Mouse (Mus musculus): ENCODE data around the gene Zdhhc24.

Zdhhc24 gene

DNA sequence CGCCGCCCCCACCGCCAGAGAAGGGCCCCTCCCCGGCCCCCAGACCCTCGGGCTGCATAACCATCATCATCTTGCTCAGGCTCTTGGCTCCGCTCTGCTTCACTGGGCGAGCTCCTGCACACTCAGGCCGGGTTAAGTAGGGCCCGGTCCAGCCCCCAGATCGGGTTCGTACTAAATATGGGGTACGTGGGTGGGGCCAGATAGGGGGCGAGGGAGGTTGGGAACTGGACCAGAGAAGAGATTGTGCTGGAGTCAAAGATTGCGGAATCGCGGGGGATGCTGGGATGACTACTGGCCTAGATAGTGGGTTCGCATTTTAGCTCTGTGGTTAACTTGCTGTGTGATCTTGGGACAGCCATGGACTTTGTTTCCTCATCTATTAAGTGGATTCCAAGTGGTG, 683 bp upstream of the Zdhhc24 start, which contains the start of gene Actn3:
Gene Actn3 (minus strand): TSS at position 125 of the 400 bp plus-strand sequence.
- no peak for DNase-seq (ENCODE audit: low spot score in 2 of 2)

DNA sequence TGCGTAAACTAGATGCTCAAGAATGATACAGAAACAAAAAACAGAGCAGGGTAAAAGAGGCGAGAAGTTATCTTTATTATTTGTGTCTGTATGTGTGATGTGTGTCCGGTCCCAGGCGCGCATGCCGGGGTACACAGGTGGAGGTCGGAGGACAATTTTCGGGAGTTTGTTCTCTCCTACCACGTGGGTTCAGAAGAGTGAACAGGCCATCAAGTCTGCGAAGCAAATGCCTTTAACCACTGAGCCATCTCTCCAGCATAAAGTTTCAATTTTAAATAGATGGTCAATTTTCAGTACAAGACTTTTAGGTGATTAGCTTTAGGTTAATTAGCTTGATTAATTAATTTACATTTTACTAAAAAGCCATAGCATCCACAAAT, 846 bp downstream of the Zdhhc24 start:
- no peak for DNase-seq (ENCODE audit: low spot score in 2 of 2)

DNA sequence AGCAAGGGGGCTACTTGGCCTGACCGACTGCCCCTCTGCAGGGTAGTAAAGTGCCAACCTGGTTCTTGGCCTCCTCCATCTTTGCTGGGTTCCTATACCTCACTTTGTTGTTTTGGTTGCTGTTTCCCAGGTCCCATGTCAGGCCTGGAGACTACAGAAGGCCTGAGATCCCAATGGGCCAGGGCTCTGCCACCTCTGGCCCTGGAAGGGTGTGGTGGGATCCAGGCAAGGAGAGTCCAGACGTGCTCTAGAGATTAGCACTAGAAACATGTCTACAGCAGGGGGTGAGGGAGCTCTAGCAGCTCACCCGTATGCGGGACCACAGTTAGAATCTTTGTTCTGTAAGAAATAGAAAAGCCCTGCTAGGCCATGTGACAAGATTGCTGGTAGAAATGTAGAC, 5.5 kb downstream of the Zdhhc24 start:
- no peak for DNase-seq (ENCODE audit: low spot score in 2 of 2)

DNA sequence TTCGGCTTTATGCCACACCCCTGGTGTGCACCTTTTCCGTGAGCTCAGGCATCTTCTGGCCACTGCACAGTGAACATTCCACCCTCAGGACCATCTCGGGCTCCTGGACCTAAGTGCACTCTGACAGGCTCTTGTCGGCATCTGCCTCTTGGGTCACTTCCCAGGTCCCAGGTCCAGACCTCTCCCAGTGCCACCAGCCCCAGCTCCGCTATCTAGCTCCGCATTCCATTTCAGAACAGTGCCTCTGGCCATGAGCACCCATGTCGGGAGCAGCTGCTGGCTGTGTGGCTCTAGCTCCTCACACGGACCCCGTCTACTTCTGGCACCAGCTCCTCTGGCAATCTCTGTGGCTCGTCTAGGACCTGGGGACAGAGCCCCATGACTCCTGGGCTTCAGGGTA, 11.3 kb downstream of the Zdhhc24 start:
- DNase-seq (ENCODE audit: low spot score in 2 of 2): no peak

DNA sequence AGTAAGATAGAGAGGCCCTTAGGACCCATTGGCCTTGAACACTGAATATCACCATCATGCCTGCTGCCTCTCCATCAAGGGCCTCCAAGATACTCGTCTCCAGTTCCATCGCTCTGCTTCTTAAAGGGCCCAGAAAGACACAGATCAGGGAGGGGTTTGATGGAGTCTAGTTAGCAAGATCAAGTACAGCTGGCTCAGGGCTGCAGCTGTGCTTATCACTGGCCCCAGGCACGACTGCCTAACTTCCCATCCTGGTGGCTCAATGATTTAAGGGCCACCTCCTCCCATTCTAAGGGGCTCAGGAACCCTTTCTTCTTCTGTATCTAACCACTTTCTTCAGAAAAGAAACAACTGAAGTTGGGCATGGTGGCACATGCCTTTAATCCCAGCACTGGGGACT, 13.3 kb downstream of the Zdhhc24 start:
- peak; percentile 30 to 31 for DNase-seq (ENCODE audit: low spot score in 2 of 2)

DNA sequence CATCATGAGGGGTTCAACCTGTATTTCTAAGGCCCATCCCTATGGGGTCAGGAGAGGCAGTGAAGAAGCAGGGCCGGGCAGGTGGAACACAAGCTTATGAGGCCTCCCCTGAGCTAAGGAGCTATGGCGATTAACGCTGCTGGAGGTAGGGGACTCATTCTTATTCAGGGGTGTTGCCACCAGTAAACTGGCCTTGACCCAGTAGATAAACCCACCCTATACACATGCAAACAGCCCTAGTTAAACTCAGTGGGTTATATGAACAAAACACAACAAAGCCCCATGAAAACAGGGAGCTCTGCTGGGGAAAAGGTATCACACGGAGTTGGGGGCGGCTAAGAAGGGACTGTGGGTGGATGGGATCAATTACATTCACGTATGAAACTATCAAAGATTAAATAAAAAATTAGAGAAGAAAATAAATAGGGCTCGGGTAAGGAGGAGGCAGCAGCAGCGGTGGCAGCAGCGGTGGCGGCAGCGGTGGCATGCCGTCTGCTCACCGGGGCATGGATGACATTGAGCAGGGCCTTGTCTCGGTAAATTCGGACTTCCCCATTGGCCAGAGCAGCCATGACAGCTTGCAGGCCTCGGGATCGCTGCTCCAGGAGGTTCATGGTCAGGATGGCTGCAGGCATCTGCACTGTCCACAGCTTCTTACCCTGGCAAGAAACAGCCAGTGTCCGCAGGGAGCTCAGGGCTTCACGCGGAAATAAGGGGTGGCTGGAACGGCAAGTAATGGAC, 18.5 kb downstream of the Zdhhc24 start:
- no peak for DNase-seq (ENCODE audit: low spot score in 2 of 2)

DNA sequence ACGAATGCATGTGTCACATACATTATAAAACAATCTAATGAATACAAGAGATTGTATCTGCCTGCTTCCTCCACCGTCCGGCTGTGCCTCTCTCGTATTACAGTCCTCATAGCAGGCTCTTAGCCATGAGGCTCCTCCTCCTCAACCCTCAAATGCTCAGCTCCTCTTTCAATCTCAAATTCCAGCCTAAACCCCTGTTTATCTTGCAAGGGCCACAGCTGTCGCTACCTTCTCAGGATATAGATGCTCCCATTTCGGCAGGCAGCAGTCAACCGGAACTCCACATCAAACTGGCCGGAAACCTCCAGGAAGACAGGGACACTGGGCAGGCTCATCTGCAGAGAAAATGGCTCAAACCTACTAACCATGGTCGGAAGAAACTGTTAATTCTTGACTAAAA, 20.5 kb downstream of the Zdhhc24 start:
- DNase-seq (ENCODE audit: low spot score in 2 of 2): no peak

DNA sequence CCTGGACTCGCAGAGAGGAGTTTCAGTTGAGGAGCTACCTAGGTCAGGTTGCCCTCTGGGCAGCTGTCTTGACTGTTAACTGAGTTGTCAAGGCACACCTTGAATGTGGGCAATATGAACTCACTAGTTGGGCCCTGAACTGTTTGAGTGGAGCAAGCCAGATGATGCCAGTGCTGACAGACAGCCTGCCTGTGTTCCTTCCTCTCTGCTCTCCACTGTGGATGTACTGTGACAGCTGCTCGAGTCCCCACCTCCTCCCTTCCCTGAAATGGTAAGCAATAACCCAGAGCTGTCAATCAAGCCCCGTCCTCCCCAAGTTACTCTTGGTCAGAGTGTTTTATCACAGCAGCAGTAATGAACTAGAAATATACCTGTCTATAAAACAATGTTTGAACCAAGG, 21.4 kb downstream of the Zdhhc24 start:
- no peak for DNase-seq (ENCODE audit: low spot score in 2 of 2)

DNA sequence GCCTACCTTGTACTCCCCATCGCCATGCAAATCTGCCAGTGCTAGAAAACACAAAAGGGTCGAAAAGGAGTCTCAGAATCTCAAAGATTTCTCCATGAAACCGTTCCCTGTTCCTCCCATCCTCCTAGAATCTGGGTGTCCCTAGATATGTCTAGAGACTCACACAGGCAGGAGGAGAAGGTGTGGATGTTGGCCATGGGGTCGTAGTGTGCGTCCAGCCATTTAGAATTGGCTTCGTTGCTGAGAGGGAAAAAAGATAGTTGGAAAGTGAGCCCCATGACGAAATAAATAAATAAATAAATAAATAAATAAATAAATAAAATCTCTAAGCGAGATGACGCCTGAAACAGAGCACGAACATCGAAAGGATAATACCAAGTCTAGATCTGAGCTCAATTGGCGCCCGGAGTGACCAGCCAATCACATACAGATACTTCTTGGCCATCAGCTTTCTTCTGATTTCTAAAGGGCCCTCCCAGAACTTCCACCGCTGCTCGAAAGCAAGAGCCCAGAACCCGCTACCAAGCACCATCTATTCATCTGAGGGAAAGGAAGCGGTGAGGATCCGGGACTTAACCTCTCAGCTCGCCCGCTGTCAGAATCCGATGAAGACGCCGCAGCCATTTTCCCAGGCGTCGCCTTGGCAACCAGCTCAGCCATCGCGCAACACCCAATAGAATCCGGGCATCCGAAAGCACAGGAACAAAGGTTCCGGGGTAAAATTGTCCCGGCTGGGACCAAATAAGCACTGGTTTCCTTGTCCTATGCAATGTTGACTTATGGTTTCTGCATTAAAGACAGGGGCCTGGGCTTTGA, 27.7 kb downstream of the Zdhhc24 start, which contains the start of gene Bbs1:
Gene Bbs1 (minus strand): TSS at position 650 of the 816 bp plus-strand sequence.
- peak; percentile 52 to 68 for DNase-seq (ENCODE audit: low spot score in 2 of 2)

DNA sequence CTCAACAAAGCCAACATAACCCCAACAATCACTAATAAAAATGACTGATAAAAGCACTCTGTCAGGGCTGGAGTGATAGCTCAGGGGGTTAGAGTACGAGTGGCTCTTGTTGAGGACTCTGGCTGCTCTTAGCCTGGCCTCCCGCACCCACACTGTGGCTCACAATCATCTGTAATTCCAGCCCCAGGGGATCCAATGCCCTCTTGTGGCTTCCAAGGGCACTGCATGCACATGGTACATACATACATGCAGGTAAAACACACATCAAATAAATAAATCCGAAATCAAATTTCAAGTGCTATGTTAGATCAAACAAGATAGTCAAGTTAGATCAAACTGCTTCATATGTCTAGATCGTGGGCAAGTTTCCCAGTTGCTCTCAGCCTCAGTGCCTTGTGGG, 29.6 kb downstream of the Zdhhc24 start:
- peak in 1 of 2 experiments; percentile 16 for DNase-seq (ENCODE audit: low spot score in 2 of 2)

DNA sequence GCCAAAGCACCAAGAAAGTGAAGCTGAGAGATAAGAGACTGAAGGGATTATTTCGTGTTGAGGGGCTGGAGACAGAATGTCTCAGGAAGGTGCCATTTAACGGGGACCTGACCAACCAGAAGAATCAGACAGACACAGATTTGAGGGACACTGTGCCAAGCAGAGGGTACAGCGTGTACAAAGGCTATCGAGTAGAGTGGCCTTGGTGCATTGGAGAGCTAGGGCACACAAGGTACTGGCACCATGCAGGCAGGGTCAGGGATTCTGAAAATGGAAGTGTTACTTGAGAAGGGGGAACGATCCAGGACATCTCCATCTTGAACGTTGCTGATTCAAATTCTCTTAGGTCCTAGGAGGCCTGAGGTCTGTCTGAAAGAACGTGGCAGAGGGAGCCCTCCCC, 30.9 kb downstream of the Zdhhc24 start:
- no peak for DNase-seq (ENCODE audit: low spot score in 2 of 2)

DNA sequence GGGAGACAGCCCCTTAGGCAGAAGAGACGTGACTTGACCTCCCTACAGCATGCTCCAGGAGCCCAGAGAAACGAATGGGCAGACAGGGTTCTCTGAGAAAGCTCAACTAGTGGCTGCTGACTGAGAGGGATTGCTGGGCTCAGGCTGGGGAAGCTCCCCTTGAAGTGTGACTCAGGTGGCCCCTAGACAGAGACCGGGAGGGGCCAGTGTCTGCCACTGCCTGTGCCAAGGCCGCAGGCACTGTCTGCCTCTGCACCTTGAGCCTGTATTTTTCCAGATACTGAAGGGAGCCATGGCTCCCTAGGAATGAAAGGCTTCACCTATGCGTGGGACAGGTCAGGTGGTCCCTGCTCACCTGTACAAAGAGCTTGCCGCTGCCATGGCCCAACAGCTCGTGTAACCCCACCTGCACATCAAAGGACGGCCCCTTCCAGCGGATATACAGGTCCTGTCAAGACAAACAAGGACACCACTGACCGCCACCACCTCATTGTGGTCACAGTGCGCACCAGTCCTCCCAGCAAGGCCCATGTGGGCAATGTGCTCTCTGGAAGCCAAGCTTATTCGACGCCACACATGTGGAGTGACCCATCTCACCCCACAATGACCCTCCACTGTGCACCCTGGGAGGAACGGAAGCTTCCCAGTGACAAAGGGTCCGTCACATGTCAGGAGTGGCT, 37.6 kb downstream of the Zdhhc24 start:
- no peak for DNase-seq (ENCODE audit: low spot score in 2 of 2)

DNA sequence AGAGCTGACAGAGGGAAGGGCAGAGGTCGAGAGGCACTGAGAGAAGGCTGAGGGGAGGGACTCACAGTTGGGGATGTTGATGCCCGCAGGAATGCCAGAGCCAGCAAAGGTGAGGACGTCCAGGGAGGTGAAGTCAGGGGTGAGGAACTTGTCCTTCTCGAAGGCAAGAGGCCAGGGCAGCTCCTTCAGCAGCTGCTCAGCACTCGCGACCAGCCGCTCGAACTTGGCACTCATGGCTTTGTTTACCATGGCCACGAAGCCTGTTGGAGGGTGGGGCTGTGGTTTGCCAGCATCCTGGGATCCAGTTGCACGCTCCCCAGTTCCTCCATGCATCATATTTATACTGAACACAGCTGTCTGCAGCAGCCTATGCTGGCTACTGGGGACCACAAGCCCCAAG, 38.4 kb downstream of the Zdhhc24 start:
- no peak for DNase-seq (ENCODE audit: low spot score in 2 of 2)

DNA sequence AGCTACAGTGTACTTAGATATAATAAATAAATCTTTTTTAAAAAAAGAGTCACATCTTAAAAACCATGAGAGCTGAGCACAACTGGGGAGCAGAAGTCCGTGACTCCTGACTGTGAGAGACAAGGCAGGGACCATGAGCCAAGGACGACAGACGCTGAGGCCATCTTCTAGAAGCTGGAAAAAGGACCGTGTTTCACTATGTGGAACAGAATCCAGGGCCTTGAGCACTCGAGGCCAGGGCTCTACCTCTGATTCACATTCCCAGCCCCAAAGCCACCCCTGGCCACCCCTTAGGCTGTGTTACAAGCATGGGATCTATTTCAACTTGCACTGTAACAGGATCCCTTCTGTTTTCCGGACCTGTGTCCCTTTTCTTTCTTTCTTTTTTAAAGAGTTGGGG, 41.2 kb downstream of the Zdhhc24 start:
- DNase-seq (ENCODE audit: low spot score in 2 of 2): no peak

DNA sequence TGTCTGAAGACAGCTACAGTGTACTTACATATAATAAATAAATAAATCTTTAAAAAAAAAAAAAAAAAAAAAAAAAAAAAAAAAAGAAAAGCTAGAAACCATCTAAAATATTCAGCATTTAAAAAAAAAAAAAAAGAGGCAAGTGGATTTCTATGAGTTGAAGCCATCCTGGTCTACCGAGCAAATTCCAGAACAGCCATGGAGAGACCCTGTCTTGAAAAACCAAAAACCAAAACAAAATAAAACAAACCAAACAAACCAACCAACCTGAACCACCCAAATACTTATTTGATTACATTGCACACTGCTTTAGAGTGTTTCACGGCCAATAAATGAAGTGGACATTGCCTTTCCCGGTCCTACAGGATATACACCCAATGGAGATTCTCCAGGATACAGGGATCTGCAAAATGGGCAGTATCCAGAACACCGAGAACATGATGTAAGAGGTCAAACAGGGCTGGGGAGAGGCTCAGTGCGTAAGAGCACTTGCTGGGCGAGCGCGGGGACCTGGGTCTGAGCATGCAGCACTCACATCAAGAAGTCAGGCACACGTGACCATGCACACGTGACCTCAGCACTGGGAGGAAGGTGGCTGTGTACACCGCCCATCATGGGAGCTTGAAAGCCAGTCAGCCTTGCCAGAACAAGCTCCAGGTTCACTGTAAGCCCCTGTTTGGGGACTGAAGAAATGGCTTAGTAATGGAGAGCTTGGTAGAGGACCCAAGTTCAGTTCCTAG, 46.8 kb downstream of the Zdhhc24 start:
- DNase-seq (ENCODE audit: low spot score in 2 of 2): no peak

DNA sequence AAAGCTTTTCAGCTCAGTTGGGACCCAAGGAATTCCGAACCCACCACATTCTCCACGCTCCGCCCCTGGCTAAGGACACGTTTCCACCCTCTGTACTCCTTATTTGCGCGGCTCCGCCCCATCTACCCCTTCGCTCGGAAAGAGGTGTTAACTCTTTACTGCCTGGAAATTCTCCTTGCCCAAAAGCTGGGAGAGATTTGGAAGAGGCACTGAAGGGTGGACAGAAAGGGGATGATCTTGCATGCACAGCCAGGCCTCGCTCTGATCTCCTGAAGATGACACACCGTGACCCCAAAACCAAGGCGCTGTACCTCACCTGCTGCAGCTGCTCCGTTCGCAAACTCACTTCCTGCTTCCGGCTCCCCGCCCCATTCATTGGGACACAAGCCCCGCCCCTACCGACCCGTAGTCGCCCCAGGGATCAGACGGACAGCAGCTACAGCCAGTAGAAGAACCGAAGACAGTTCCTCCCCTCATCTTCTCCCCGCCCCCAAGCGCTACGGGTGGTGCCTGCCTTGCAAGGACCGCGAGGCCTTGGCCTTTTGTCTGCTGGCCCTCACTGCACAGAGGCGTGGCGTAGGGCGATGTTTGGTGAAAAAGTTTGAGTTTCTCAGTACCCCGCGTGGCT, 49.5 kb downstream of the Zdhhc24 start, which contains the start of gene Dpp3:
Gene Dpp3 (minus strand): TSS at position 384 of the 628 bp plus-strand sequence.
- DNase-seq (ENCODE audit: low spot score in 2 of 2): peak; percentile 98

DNA sequence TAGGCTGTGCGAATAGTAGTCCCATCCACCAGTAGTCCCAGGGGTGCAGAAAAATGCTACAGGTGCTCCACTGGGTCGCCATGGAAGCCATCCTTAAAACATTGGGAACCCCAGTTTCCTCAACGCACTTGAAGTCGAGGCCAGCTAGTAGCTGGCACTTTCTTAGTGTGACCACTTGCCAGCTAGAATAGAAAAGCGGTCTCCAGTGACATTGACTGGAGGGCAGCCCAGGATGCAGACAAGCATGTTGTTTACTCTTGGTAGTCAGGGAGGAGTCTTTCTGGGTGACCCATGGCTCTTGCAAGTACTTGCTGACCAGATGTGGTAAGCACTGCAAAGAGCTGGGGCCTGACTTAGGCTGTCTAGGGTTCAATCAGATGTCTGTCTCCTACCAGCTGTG, 50.3 kb downstream of the Zdhhc24 start:
- no peak for DNase-seq (ENCODE audit: low spot score in 2 of 2)
